Mouse (Mus musculus): ENCODE data around the gene Vmn2r74. TPM values are rescaled to one million over a fixed set of nuclear protein-coding genes. Genes with fewer than 3 reads are reported as not detected.

The Vmn2r74 gene
- total RNA-seq (2023) = not detected

GRCm38 (mm10) chr7:85961529-85961928, at the start of gene Vmn2r74:
TSS of gene Vmn2r74 (minus strand) at chr7:85961629.

Other genes with a start within 250 kb of the Vmn2r74 start
- gene Vmn2r72, start 206.5 kb downstream of the Vmn2r74 start, total RNA-seq (2023) = not detected
- not detected for gene Vmn2r73, start 85.4 kb downstream of the Vmn2r74 start, total RNA-seq (2023)
- not detected for gene Vmn2r75, start 210.1 kb upstream of the Vmn2r74 start, total RNA-seq (2023)

Measured in neutrophil, adult 59 days (primary cell).